Mouse (Mus musculus): ENCODE measurements at regions not wholly inside any gene's neighbourhood (a gene's known extent, or its start where the extent isn't known, plus 50 kb on each side); places are given as distances from the start of the nearest gene placed in this dataset.

DNA sequence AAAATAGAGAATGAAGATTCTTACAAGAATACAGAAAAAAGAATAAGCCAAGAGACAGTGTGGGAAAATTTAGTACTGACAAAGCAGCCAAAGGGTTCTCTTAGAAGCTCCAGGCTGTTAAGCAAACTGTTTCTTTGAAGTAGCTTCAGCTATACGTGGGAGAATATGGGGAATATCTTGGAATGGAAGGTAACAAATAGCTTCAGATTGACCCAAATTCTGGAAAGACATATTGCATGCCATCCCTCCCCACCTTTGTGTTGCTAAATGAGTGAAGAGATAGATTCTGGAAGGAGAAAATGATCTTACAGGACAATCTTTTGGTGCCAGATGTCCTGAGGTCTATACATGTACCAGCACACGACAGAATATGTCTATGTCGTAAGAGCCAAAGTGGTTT is 591.9 kb upstream of the Cdh6 start:
- no peak overlapping the region for H3K9ac ChIP-seq (ENCODE audit: low read length)

DNA sequence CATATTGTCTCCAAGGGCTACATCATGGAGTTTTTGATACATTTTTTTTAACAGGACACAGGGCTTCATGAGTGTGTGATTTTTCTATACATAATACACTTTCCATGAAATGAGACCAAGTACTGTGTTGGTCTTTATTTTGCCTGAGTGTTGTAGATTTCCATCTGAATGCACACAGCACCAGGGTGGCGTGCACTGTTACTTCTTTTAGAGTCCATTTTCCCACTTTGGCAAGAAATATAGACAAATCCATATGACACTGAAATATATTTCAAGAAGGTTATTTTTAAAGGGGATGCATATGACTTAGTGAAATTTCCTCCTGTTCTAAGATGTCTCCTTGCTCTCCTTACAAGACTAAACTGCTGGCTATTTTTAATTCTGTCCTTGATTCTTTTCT is 591.1 kb upstream of the Cdh6 start:
- H3K4me1 ChIP-seq (ENCODE audit: control insufficient read depth, insufficient read depth, low read length) = no peaks in the 10 kb centered on the region
- no peak overlapping the region for H3K4me2 ChIP-seq (ENCODE audit: low read depth)
- H3K9ac ChIP-seq (ENCODE audit: low read length) = no peak overlapping the region
- DNase-seq (ENCODE audit: low spot score) (no peak), ATAC-seq (ENCODE audit: insufficient read depth, low FRiP score, low TSS enrichment) (no peak)
- no peaks in the 10 kb centered on the region for H3K27me3 ChIP-seq (ENCODE audit: control insufficient read depth, insufficient read depth, low read length)
- WGBS = 83% methylated on average over 1 of the region's 1 CpGs
- no peak overlapping the region for H3K4me3 ChIP-seq (ENCODE audit: low read depth, low read length)
- no peaks in the 10 kb centered on the region for H3K9me3 ChIP-seq (ENCODE audit: control insufficient read depth, low read length)
- no peaks in the 10 kb centered on the region for H3K36me3 ChIP-seq (ENCODE audit: control insufficient read depth, insufficient read depth, low read length)
- H3K27ac ChIP-seq (ENCODE audit: low read depth, low read length) = no peak overlapping the region

More for the DNA sequence above, 591.9 kb upstream of the Cdh6 start:
- Histone ChIP-seq H3K36me3 (ENCODE audit: control insufficient read depth, insufficient read depth, low read length) (no peaks in the 10 kb centered on the region), H3K9me3 (ENCODE audit: control insufficient read depth, low read length) (no peaks in the 10 kb centered on the region), H3K27ac (ENCODE audit: low read depth, low read length) (no peak overlapping the region), H3K4me2 (ENCODE audit: low read depth) (no peak overlapping the region), H3K4me3 (ENCODE audit: low read depth, low read length) (no peak overlapping the region), H3K4me1 (ENCODE audit: control insufficient read depth, insufficient read depth, low read length) (no peaks in the 10 kb centered on the region), H3K27me3 (ENCODE audit: control insufficient read depth, insufficient read depth, low read length) (no peaks in the 10 kb centered on the region)
- 89% methylated on average over 3 of the region's 3 CpGs for WGBS
- DNase-seq (ENCODE audit: low spot score) = no peak
- no peak for ATAC-seq (ENCODE audit: insufficient read depth, low FRiP score, low TSS enrichment)

DNA sequence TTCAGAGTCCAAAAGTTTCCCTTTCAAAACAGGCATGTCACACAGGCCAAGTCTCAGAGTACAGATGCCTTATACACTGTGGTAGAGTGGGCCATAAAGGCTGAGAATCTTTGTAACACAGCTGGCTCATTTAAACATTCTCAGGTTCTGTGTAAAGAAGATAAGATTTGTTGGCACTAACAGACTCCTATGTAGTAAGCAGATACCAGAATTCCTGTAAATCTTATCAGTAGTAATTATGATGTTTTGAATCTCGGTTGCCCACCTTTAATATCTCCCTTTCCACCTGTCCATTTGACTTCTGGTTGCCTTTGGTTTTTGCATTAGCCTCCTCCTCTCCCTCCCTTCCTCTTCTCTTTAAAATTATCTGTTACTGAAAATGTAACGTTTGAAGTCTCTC is 573.1 kb upstream of the Cdh6 start:
- Histone ChIP-seq H3K4me3 (ENCODE audit: low read depth, low read length) (no peak overlapping the region), H3K36me3 (ENCODE audit: control insufficient read depth, insufficient read depth, low read length) (no peaks in the 10 kb centered on the region), H3K27ac (ENCODE audit: low read depth, low read length) (no peak overlapping the region), H3K9me3 (ENCODE audit: control insufficient read depth, low read length) (no peaks in the 10 kb centered on the region), H3K4me1 (ENCODE audit: control insufficient read depth, insufficient read depth, low read length) (no peaks in the 10 kb centered on the region), H3K4me2 (ENCODE audit: low read depth) (no peak overlapping the region), H3K9ac (ENCODE audit: low read length) (no peak overlapping the region), H3K27me3 (ENCODE audit: control insufficient read depth, insufficient read depth, low read length) (no peaks in the 10 kb centered on the region)
- 78% methylated on average over 2 of the region's 2 CpGs for WGBS
- ATAC-seq (ENCODE audit: insufficient read depth, low FRiP score, low TSS enrichment) (no peak), DNase-seq (ENCODE audit: low spot score) (no peak)

DNA sequence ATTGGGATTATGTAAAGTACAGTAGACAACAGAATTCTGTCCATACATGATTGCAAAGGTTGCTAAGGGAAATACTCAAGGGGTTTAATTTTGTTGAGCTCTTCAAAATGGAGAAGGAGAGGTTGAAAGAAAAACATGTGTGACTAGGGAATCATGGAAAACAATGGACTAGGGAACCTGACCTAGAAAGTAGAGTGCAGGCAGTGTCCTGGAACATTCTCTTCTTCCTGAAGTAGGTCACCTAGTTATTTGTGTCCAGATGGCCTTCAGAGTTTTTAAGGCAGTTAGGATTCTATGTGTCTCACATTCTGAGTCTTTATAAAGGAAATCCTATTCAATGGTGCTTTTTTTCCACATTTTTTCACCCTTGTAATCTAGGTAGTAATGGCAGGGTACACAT is 532.8 kb upstream of the Cdh6 start:
- Histone ChIP-seq H3K9ac (ENCODE audit: low read length) (no peak overlapping the region), H3K9me3 (ENCODE audit: control insufficient read depth, low read length) (no peaks in the 10 kb centered on the region), H3K27me3 (ENCODE audit: control insufficient read depth, insufficient read depth, low read length) (no peaks in the 10 kb centered on the region), H3K4me3 (ENCODE audit: low read depth, low read length) (no peak overlapping the region), H3K4me2 (ENCODE audit: low read depth) (no peak overlapping the region), H3K4me1 (ENCODE audit: control insufficient read depth, insufficient read depth, low read length) (no peaks in the 10 kb centered on the region), H3K27ac (ENCODE audit: low read depth, low read length) (no peak overlapping the region), H3K36me3 (ENCODE audit: control insufficient read depth, insufficient read depth, low read length) (no peaks in the 10 kb centered on the region)
- no peak for DNase-seq (ENCODE audit: low spot score)
- no peak for ATAC-seq (ENCODE audit: insufficient read depth, low FRiP score, low TSS enrichment)

DNA sequence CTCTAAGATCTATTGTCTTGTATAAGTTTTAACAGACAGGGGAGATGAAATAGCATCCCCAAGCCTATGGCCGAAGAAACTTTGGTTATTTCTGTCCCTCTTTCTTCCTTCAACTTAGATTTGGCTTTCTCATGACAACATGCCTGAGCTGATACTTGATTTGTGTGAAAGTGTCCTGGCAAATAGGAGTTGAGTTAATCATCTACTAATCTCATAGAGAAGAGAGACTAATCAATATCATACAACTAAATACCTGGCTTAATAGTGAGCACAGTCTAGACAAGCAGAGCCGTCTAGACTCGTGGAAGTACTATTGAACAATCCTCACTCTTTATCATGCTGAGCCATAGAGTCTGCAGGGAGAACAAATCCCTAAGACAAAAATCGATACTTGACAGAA is 531.7 kb upstream of the Cdh6 start:
- Histone ChIP-seq H3K4me3 (ENCODE audit: low read depth, low read length) (no peak overlapping the region), H3K27ac (ENCODE audit: low read depth, low read length) (no peak overlapping the region), H3K9me3 (ENCODE audit: control insufficient read depth, low read length) (no peaks in the 10 kb centered on the region), H3K9ac (ENCODE audit: low read length) (no peak overlapping the region), H3K36me3 (ENCODE audit: control insufficient read depth, insufficient read depth, low read length) (no peaks in the 10 kb centered on the region), H3K4me2 (ENCODE audit: low read depth) (no peak overlapping the region), H3K4me1 (ENCODE audit: control insufficient read depth, insufficient read depth, low read length) (no peaks in the 10 kb centered on the region), H3K27me3 (ENCODE audit: control insufficient read depth, insufficient read depth, low read length) (no peaks in the 10 kb centered on the region)
- DNase-seq (ENCODE audit: low spot score) (no peak), ATAC-seq (ENCODE audit: insufficient read depth, low FRiP score, low TSS enrichment) (no peak)
- WGBS = 87% methylated on average over 4 of the region's 4 CpGs

DNA sequence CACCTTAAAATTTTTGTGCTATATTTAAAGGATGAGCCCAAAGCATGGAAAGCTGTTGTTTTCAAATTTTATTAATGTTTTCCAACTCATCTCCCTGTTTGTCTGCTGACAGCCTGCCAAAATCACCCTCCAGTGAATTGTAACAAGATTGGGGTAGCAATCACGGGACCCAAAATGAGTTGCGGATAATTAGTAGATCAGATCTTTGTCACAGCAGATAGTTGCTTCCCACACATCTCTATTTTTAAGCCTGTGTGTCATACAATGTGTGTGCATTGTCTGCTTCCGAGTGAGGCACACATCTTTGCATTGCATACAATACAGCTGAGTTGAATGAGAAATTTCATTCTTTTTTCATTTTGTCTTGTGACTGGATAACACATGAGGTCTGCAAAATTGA is 494.7 kb upstream of the Cdh6 start:
- H3K9me3 ChIP-seq (ENCODE audit: control insufficient read depth, low read length) = no peaks in the 10 kb centered on the region
- H3K27ac ChIP-seq (ENCODE audit: low read depth, low read length) = no peak overlapping the region
- no peak overlapping the region for H3K4me2 ChIP-seq (ENCODE audit: low read depth)
- WGBS = 89% methylated on average over 3 of the region's 3 CpGs
- no peaks in the 10 kb centered on the region for H3K27me3 ChIP-seq (ENCODE audit: control insufficient read depth, insufficient read depth, low read length)
- H3K9ac ChIP-seq (ENCODE audit: low read length) = no peak overlapping the region
- ATAC-seq (ENCODE audit: insufficient read depth, low FRiP score, low TSS enrichment) (no peak), DNase-seq (ENCODE audit: low spot score) (no peak)
- no peak overlapping the region for H3K4me3 ChIP-seq (ENCODE audit: low read depth, low read length)
- H3K36me3 ChIP-seq (ENCODE audit: control insufficient read depth, insufficient read depth, low read length) = no peaks in the 10 kb centered on the region
- no peaks in the 10 kb centered on the region for H3K4me1 ChIP-seq (ENCODE audit: control insufficient read depth, insufficient read depth, low read length)

DNA sequence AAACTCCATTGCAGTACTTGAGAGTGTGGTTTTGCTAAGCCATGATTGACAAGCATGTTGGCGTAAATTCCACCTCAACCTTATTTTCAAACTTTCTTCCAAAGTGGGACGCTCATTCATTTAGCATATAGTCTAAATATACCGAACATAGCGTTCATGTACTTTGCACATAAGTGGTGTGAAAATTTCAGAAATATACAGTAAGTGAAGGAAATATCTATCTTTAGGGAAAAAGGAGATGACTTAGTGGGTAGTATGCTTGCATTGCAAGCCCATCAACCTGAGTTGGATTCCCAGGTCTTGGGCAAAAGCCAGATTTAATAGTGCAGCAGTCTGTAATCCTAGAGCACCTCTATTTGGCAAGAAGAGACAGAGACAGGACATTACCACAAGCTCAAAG is 493.8 kb upstream of the Cdh6 start:
- Histone ChIP-seq H3K4me2 (ENCODE audit: low read depth) (no peak overlapping the region), H3K27ac (ENCODE audit: low read depth, low read length) (no peak overlapping the region), H3K4me3 (ENCODE audit: low read depth, low read length) (no peak overlapping the region), H3K9ac (ENCODE audit: low read length) (no peak overlapping the region), H3K36me3 (ENCODE audit: control insufficient read depth, insufficient read depth, low read length) (no peaks in the 10 kb centered on the region), H3K4me1 (ENCODE audit: control insufficient read depth, insufficient read depth, low read length) (no peaks in the 10 kb centered on the region), H3K9me3 (ENCODE audit: control insufficient read depth, low read length) (no peaks in the 10 kb centered on the region), H3K27me3 (ENCODE audit: control insufficient read depth, insufficient read depth, low read length) (no peaks in the 10 kb centered on the region)
- ATAC-seq (ENCODE audit: insufficient read depth, low FRiP score, low TSS enrichment) (no peak), DNase-seq (ENCODE audit: low spot score) (no peak)
- WGBS = 91% methylated on average over 4 of the region's 4 CpGs

DNA sequence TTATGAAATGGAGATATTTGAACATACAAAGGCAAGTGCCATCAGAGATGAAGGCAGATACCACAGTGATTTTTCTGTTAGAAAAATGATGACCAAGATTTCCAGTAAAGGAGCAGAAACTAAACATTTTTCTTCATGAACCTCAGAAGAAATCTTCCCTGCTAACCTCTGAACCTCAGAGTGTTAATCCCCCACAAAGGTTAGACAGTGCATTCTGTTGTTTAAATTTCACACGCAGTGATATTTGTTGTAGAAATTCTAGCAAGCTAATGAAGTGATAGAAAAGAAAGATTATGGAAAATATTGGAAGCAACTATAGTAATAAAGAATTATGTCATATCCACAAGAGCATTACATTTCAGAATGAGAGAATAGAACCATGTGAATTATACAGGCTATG is 488.8 kb upstream of the Cdh6 start:
- Histone ChIP-seq H3K9me3 (ENCODE audit: control insufficient read depth, low read length) (no peaks in the 10 kb centered on the region), H3K27ac (ENCODE audit: low read depth, low read length) (no peak overlapping the region), H3K4me2 (ENCODE audit: low read depth) (no peak overlapping the region)

DNA sequence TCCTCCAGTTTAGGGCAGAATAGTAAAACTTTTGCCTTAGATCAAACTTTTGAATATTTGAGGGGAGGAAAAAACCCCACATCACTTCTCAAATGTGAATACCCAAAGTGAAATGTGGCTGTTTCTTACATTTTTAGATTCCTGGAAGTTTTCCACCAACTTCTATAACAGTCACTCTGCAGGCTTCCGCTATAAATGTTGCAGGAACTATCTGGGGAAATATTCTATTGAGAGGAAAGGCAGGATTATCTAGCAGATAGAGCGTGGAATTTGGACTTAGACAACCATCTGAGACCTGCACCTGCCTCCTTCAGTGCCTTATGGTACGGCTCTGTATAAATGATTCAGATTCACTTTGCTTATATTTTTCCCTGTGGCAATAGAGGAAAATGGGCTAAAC is 481.6 kb upstream of the Cdh6 start:
- no peaks in the 10 kb centered on the region for H3K36me3 ChIP-seq (ENCODE audit: control insufficient read depth, insufficient read depth, low read length)
- 89% methylated on average over 3 of the region's 3 CpGs for WGBS
- ATAC-seq (ENCODE audit: insufficient read depth, low FRiP score, low TSS enrichment) = no peak

More for the DNA sequence above, 488.8 kb upstream of the Cdh6 start:
- Histone ChIP-seq H3K27me3 (ENCODE audit: control insufficient read depth, insufficient read depth, low read length) (no peaks in the 10 kb centered on the region), H3K4me1 (ENCODE audit: control insufficient read depth, insufficient read depth, low read length) (no peaks in the 10 kb centered on the region), H3K9ac (ENCODE audit: low read length) (no peak overlapping the region), H3K36me3 (ENCODE audit: control insufficient read depth, insufficient read depth, low read length) (no peaks in the 10 kb centered on the region), H3K4me3 (ENCODE audit: low read depth, low read length) (no peak overlapping the region)
- DNase-seq (ENCODE audit: low spot score) (no peak), ATAC-seq (ENCODE audit: insufficient read depth, low FRiP score, low TSS enrichment) (no peak)
- WGBS = 76% methylated on average over 1 of the region's 1 CpGs

More for the DNA sequence above, 481.6 kb upstream of the Cdh6 start:
- DNase-seq (ENCODE audit: low spot score) = no peak
- Histone ChIP-seq H3K27me3 (ENCODE audit: control insufficient read depth, insufficient read depth, low read length) (no peaks in the 10 kb centered on the region), H3K4me1 (ENCODE audit: control insufficient read depth, insufficient read depth, low read length) (no peaks in the 10 kb centered on the region), H3K4me3 (ENCODE audit: low read depth, low read length) (no peak overlapping the region), H3K27ac (ENCODE audit: low read depth, low read length) (no peak overlapping the region), H3K9ac (ENCODE audit: low read length) (no peak overlapping the region), H3K4me2 (ENCODE audit: low read depth) (no peak overlapping the region), H3K9me3 (ENCODE audit: control insufficient read depth, low read length) (no peaks in the 10 kb centered on the region)
